Mouse (Mus musculus) CD4-positive, CD25-positive, alpha-beta regulatory T cell, adult 4 months (primary cell): ENCODE measurements around the gene Hhatl. TPM values are rescaled to one million over a fixed set of nuclear protein-coding genes. Genes with fewer than 3 reads are reported as not detected.

Experiments used
- ATAC-seq: one replicate; pipeline ENCODE4 v1.8.0; 2017
- polyA plus RNA-seq, 2 experiments: library from polyadenylated mRNA; unstranded; fragments of 100-300 nt; shearing (Covaris generic); gene quantifications; one replicate each; pipeline ENCODE4 v1.2.1; 2017

The Hhatl gene
- polyA plus RNA-seq, 2 experiments from 2014 or later, result not detected

- ATAC-seq, result no peak
These were observed 10.4 kb upstream of the Hhatl start for GRCm38 (mm10) chr9:121802747-121803146.

- no peak for ATAC-seq
These were observed 6.7 kb upstream of the Hhatl start for GRCm38 (mm10) chr9:121798887-121799520.

- no peak for ATAC-seq
These were observed 5.4 kb upstream of the Hhatl start for GRCm38 (mm10) chr9:121797722-121798121.

GRCm38 (mm10) chr9:121794972-121795539 is 2.7 kb upstream of the Hhatl start:
- ATAC-seq, result no peak

DNA sequence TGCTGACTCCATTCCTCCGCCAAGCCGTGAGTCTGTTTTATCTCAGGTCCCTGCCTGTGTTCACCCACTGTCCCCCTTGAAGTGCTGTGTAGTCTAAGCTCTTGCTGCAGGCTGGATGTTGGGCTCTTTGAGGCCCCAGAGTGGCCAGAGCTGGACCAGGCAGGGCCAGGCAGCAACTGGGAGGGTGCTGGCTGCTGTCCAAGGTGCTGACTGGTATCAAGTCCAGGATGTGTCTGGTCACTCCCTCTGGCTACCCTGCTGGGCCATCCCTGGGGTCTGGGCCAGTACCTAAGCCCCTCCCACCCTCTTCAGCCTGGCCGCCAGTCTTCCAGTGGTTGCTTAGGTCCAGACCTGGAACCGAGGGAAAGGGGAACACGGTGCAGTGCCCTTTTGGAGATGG is 1.1 kb downstream of the Hhatl start:
- no peak for ATAC-seq

- no peak for ATAC-seq
These were observed 5.9 kb downstream of the Hhatl start for GRCm38 (mm10) chr9:121786359-121786758.

GRCm38 (mm10) chr9:121785261-121785660 is 7.0 kb downstream of the Hhatl start:
- ATAC-seq, result no peak

DNA sequence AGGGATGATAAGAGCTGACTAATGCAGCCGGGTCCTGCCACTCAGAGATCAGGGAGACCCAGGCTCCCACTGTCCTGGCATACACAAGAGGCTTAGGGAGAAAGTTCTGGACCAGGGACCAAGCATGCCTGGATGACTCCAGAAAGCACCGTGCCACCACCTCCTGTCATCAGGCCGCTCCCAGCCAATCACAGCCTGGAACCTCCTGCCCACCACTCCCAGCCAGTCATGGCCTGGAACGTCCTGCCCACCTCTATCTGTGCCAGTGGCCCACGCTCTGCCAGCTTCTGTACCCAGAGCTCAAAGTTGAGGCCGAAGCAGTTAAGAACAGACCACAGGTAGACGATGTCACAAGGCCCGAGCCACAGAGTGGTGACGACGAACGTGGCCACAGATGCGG is 7.5 kb downstream of the Hhatl start:
- ATAC-seq, result no peak

DNA sequence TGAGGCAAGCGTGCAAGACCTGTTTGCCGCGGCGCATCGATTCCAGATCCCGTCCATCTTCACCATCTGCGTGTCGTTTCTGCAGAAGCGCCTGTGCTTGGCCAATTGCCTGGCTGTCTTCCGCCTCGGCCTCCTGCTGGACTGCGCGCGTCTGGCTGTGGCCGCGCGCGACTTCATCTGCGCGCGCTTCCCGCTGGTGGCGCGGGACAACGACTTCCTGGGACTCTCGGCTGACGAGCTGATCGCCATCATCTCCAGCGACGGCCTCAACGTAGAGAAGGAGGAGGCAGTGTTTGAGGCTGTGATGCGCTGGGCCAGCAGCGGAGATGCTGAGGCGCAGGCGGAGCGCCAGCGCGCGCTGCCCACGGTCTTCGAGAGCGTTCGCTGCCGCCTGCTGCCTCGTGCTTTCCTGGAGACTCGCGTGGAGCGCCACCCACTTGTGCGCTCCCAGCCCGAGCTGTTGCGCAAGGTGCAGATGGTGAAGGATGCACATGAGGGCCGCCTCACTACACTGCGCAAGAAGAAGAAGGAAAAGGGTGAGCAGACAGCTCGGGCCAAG is 14.2 kb downstream of the Hhatl start:
- ATAC-seq, result no peak

GRCm38 (mm10) chr9:121777484-121778065 is 14.7 kb downstream of the Hhatl start, which contains the start of gene Klhl40:
Gene Klhl40, plus strand, starts transcription at chr9:121777607.
- no peak for ATAC-seq

GRCm38 (mm10) chr9:121776511-121776910 is 15.8 kb downstream of the Hhatl start:
- ATAC-seq, result no peak

DNA sequence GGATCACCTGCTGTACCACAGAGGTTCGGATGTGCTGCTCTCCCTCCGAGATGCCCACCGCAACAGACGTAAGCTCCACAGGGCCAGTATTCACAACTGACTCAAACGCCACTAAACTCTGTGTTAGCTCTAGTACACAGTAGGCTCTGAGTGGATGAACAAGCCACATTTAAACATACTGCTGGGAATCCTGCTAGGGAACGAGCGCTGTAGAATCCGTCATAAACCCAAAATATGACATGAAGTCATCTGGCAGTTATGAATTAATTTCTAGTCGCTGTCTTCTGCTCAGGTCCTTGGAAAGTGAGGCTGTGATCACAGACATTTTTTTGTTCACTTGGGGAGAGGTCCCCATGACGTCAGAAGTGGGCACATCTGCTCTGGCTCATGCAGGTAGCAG is 16.4 kb downstream of the Hhatl start:
- ATAC-seq, result no peak

- ATAC-seq, result no peak
These were observed 19.9 kb downstream of the Hhatl start for GRCm38 (mm10) chr9:121772412-121772811.

- no peak for ATAC-seq
These were observed 27.0 kb downstream of the Hhatl start for GRCm38 (mm10) chr9:121765166-121765855.

GRCm38 (mm10) chr9:121763716-121764115 is 28.6 kb downstream of the Hhatl start:
- ATAC-seq, result no peak

GRCm38 (mm10) chr9:121762761-121763160 is 29.5 kb downstream of the Hhatl start:
- no peak for ATAC-seq

GRCm38 (mm10) chr9:121762248-121762647 is 30.1 kb downstream of the Hhatl start:
- ATAC-seq, result no peak

GRCm38 (mm10) chr9:121761787-121762186 is 30.5 kb downstream of the Hhatl start:
- no peak for ATAC-seq

DNA sequence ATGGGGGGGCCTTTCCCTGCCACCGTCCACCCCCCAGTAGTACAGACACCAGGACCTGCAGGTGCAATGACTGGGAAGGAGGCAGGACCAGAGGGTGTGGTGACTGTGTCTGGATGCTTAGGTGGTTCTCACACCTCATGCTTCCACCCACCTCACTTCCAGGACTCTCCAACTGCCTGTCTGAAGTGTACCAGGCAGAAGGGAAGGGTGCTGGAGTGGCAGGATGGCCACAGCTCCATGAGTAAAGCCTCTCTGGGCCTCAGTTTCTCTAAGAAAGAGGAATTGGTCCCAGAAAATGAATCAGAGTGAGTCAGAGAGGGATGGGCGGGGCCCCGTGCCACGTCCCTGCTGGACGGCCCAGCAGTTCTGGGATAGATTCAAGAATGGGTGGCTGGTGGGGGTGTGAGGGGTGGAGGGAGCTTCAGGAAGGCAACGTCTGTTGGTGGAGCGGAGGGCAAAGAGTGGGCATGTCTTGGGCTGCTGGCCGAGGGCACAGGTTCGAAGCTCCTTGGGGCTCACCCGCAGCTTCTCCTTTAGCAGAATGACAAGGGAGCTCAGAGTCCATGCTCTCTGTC is 31.1 kb downstream of the Hhatl start:
- ATAC-seq, result no peak

- ATAC-seq, result no peak
These were observed 31.8 kb downstream of the Hhatl start for GRCm38 (mm10) chr9:121760271-121761090.

DNA sequence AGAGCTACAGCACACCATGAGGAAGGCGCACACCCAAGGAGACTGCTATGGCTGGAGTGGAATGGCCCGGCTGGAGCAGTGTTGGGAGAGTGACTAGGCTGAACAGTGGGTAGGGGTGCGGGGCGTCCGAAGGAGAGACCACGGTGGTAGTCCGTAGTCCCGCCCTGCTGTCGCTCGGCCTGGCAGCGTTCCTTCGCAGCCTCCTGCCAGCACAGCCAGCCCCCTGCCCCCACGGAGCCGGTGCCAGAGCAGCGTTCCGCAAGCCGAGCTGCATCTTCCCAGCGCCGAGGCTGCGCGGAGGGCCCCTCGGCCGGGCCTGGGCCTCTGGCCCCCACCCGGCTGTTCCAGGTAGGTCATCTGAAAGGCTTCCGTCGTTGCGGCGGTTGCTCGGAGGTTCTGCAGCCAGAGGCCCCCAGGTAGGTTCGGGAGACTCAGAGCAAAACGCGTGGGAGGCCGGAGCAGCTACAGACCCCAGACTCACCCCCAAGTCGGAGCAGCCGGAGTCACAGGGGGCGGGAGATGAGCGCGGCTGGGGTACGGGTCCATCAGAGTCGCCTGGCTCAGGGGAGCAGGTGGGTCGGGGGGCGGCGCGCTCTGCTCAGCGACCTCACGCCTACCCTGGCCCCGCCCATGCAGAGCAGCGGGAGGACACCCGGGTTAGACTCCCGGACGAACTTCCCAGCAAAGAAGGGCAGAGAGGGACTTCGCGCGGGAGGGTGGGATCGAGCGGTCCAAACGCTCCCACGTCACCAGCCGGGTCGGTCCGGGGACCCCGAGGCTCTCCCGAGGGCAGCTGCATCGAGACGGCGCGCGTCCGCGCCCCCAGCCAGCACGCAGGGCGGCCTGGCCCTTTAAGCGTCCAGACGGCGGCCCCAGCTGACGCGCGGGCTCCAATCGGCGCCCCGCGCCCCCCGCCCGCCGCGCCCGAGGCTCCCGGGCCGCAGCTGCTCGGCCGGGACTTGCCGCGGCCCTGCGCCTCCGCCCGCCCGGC is 32.9 kb downstream of the Hhatl start, which contains the start of gene Zfp651:
Gene Zfp651, plus strand, starts transcription at position 240 of the 991 bp plus-strand sequence.
- peak; percentile 23 for ATAC-seq
